Mouse (Mus musculus): ENCODE data around the gene Fndc3b.

GRCm38 (mm10) chr3:27503279-27504038 is 207.6 kb downstream of the Fndc3b start:
- TF ChIP-seq CTCF (IDR thresholded peaks at IDR 0.05; ENCODE audit: low read depth) (no peak), EP300 (optimal IDR thresholded peaks at IDR 0.05) (no peak)
